Mouse (Mus musculus): Measurements from ENCODE around the gene Kcnk3. TPM values are rescaled to one million over a fixed set of nuclear protein-coding genes. Genes with fewer than 3 reads are reported as not detected.
A peak's percentile ranks its signal among the peaks of the same experiment; 100 is the strongest.

Gene Kcnk3
- polyA plus RNA-seq (2014; fragmentation: Nextera tagmentation; extraction: Ambion mirVana): 13.0 and 13.5 TPM in 2 replicates

GRCm38 (mm10) chr5:30587681-30588300, at the start of gene Kcnk3:
Gene Kcnk3 (plus strand): TSS chr5:30588170.
- Histone ChIP-seq H3K9me3 (ENCODE audit: control insufficient read depth, low read depth, low read length) (no peaks in the 10 kb centered on the region), H3K9ac (replicated peaks; ENCODE audit: low read depth, low read length) (peak within 1 kb of the TSS; percentile 46), H3K4me1 (ENCODE audit: control insufficient read depth, insufficient read depth, low read length) (no peaks in the 10 kb centered on the region; the same call in 1 of the 2 replicates), H3K27me3 (ENCODE audit: control insufficient read depth, insufficient read depth, low read length) (peaks cover 9% of the 10 kb centered on the region), H3K4me2 (replicated peaks; ENCODE audit: low read depth, low read length) (peak within 1 kb of the TSS; percentile 87), H3K36me3 (ENCODE audit: control insufficient read depth, insufficient read depth, low read length) (no peaks in the 10 kb centered on the region), H3K4me3 (ENCODE audit: low read depth, low read length) (peak within 1 kb of the TSS; percentile 47), H3K27ac (ENCODE audit: low read length) (no peak within 1 kb of the TSS)
- peak; percentile 68; the same call in 1 of the 2 replicates for ATAC-seq (ENCODE audit: insufficient number of reproducible peaks, insufficient read depth, low FRiP score, low read depth)
- WGBS: 2% methylated on average over 16 of the region's 54 CpGs

GRCm38 (mm10) chr5:30545698-30546097, 42.3 kb upstream of the Kcnk3 start, which contains the start of gene Cib4:
Gene Cib4 (minus strand): TSS chr5:30545836.
- Histone ChIP-seq H3K4me3 (ENCODE audit: low read depth, low read length) (no peak within 1 kb of the TSS), H3K4me2 (replicated peaks; ENCODE audit: low read depth, low read length) (no peak within 1 kb of the TSS), H3K9me3 (ENCODE audit: control insufficient read depth, low read depth, low read length) (no peaks in the 10 kb centered on the region), H3K9ac (replicated peaks; ENCODE audit: low read depth, low read length) (no peak within 1 kb of the TSS), H3K27me3 (ENCODE audit: control insufficient read depth, insufficient read depth, low read length) (no peaks in the 10 kb centered on the region), H3K27ac (ENCODE audit: low read length) (no peak within 1 kb of the TSS), H3K36me3 (ENCODE audit: control insufficient read depth, insufficient read depth, low read length) (no peaks in the 10 kb centered on the region), H3K4me1 (ENCODE audit: control insufficient read depth, insufficient read depth, low read length) (no peaks in the 10 kb centered on the region)
- 37% methylated on average over 2 of the region's 2 CpGs for WGBS
- no peak for ATAC-seq (ENCODE audit: insufficient number of reproducible peaks, insufficient read depth, low FRiP score, low read depth)

- Histone ChIP-seq H3K4me1 (ENCODE audit: control insufficient read depth, insufficient read depth, low read length) (no peaks in the 10 kb centered on the region), H3K4me2 (replicated peaks; ENCODE audit: low read depth, low read length) (no peak overlapping the region), H3K9ac (replicated peaks; ENCODE audit: low read depth, low read length) (no peak overlapping the region), H3K36me3 (ENCODE audit: control insufficient read depth, insufficient read depth, low read length) (no peaks in the 10 kb centered on the region), H3K4me3 (ENCODE audit: low read depth, low read length) (no peak overlapping the region), H3K27me3 (ENCODE audit: control insufficient read depth, insufficient read depth, low read length) (no peaks in the 10 kb centered on the region), H3K27ac (ENCODE audit: low read length) (no peak overlapping the region), H3K9me3 (ENCODE audit: control insufficient read depth, low read depth, low read length) (no peaks in the 10 kb centered on the region)
- 61% methylated on average over 2 of the region's 2 CpGs for WGBS
- no peak for ATAC-seq (ENCODE audit: insufficient number of reproducible peaks, insufficient read depth, low FRiP score, low read depth)
These were observed 39.3 kb upstream of the Kcnk3 start for GRCm38 (mm10) chr5:30548681-30549080.

- Histone ChIP-seq H3K4me2 (replicated peaks; ENCODE audit: low read depth, low read length) (no peak overlapping the region), H3K27ac (ENCODE audit: low read length) (no peak overlapping the region), H3K4me1 (ENCODE audit: control insufficient read depth, insufficient read depth, low read length) (no peaks in the 10 kb centered on the region), H3K9ac (replicated peaks; ENCODE audit: low read depth, low read length) (no peak overlapping the region), H3K4me3 (ENCODE audit: low read depth, low read length) (no peak overlapping the region), H3K27me3 (ENCODE audit: control insufficient read depth, insufficient read depth, low read length) (no peaks in the 10 kb centered on the region), H3K9me3 (ENCODE audit: control insufficient read depth, low read depth, low read length) (no peaks in the 10 kb centered on the region), H3K36me3 (ENCODE audit: control insufficient read depth, insufficient read depth, low read length) (no peaks in the 10 kb centered on the region)
- WGBS: 58% methylated on average over 9 of the region's 9 CpGs
- ATAC-seq (ENCODE audit: insufficient number of reproducible peaks, insufficient read depth, low FRiP score, low read depth): 0 out of 2 replicates have a peak, but pooled peaks have one; percentile 33
These were observed 37.5 kb upstream of the Kcnk3 start for GRCm38 (mm10) chr5:30550334-30551021.

GRCm38 (mm10) chr5:30551022-30551638, 36.8 kb upstream of the Kcnk3 start:
- ATAC-seq (ENCODE audit: insufficient number of reproducible peaks, insufficient read depth, low FRiP score, low read depth): no peak
- H3K27me3 ChIP-seq (ENCODE audit: control insufficient read depth, insufficient read depth, low read length): no peaks in the 10 kb centered on the region
- no peaks in the 10 kb centered on the region for H3K4me1 ChIP-seq (ENCODE audit: control insufficient read depth, insufficient read depth, low read length)
- H3K4me3 ChIP-seq (ENCODE audit: low read depth, low read length): no peak overlapping the region
- no peak overlapping the region for H3K4me2 ChIP-seq (replicated peaks; ENCODE audit: low read depth, low read length)
- H3K36me3 ChIP-seq (ENCODE audit: control insufficient read depth, insufficient read depth, low read length): no peaks in the 10 kb centered on the region
- no peak overlapping the region for H3K27ac ChIP-seq (ENCODE audit: low read length)
- no peaks in the 10 kb centered on the region for H3K9me3 ChIP-seq (ENCODE audit: control insufficient read depth, low read depth, low read length)
- H3K9ac ChIP-seq (replicated peaks; ENCODE audit: low read depth, low read length): no peak overlapping the region
- WGBS: 85% methylated on average over 8 of the region's 8 CpGs

- Histone ChIP-seq H3K4me1 (ENCODE audit: control insufficient read depth, insufficient read depth, low read length) (0 out of 2 replicates have a peak, but pooled peaks cover 6% of the 10 kb centered on the region), H3K36me3 (ENCODE audit: control insufficient read depth, insufficient read depth, low read length) (no peaks in the 10 kb centered on the region), H3K9ac (replicated peaks; ENCODE audit: low read depth, low read length) (no peak overlapping the region), H3K4me2 (replicated peaks; ENCODE audit: low read depth, low read length) (no peak overlapping the region), H3K4me3 (ENCODE audit: low read depth, low read length) (no peak overlapping the region), H3K27me3 (ENCODE audit: control insufficient read depth, insufficient read depth, low read length) (no peaks in the 10 kb centered on the region), H3K27ac (ENCODE audit: low read length) (no peak overlapping the region), H3K9me3 (ENCODE audit: control insufficient read depth, low read depth, low read length) (no peaks in the 10 kb centered on the region)
- ATAC-seq (ENCODE audit: insufficient number of reproducible peaks, insufficient read depth, low FRiP score, low read depth): no peak
- 88% methylated on average over 6 of the region's 6 CpGs for WGBS
These were observed 36.0 kb upstream of the Kcnk3 start for GRCm38 (mm10) chr5:30552006-30552405.

- Histone ChIP-seq H3K9ac (replicated peaks; ENCODE audit: low read depth, low read length) (no peak overlapping the region), H3K27me3 (ENCODE audit: control insufficient read depth, insufficient read depth, low read length) (no peaks in the 10 kb centered on the region), H3K4me1 (ENCODE audit: control insufficient read depth, insufficient read depth, low read length) (0 out of 2 replicates have a peak, but pooled peaks cover 9% of the 10 kb centered on the region), H3K4me2 (replicated peaks; ENCODE audit: low read depth, low read length) (no peak overlapping the region), H3K9me3 (ENCODE audit: control insufficient read depth, low read depth, low read length) (no peaks in the 10 kb centered on the region), H3K36me3 (ENCODE audit: control insufficient read depth, insufficient read depth, low read length) (no peaks in the 10 kb centered on the region), H3K4me3 (ENCODE audit: low read depth, low read length) (no peak overlapping the region), H3K27ac (ENCODE audit: low read length) (no peak overlapping the region)
- ATAC-seq (ENCODE audit: insufficient number of reproducible peaks, insufficient read depth, low FRiP score, low read depth): no peak
- 94% methylated on average over 13 of the region's 13 CpGs for WGBS
These were observed 34.0 kb upstream of the Kcnk3 start for GRCm38 (mm10) chr5:30553936-30554335.

GRCm38 (mm10) chr5:30554981-30555380, 33.0 kb upstream of the Kcnk3 start:
- no peak overlapping the region for H3K4me3 ChIP-seq (ENCODE audit: low read depth, low read length)
- H3K4me2 ChIP-seq (replicated peaks; ENCODE audit: low read depth, low read length): no peak overlapping the region
- H3K27me3 ChIP-seq (ENCODE audit: control insufficient read depth, insufficient read depth, low read length): no peaks in the 10 kb centered on the region
- H3K36me3 ChIP-seq (ENCODE audit: control insufficient read depth, insufficient read depth, low read length): no peaks in the 10 kb centered on the region
- no peak overlapping the region for H3K9ac ChIP-seq (replicated peaks; ENCODE audit: low read depth, low read length)
- 69% methylated on average over 8 of the region's 8 CpGs for WGBS
- H3K27ac ChIP-seq (ENCODE audit: low read length): no peak overlapping the region
- H3K4me1 ChIP-seq (ENCODE audit: control insufficient read depth, insufficient read depth, low read length): 0 out of 2 replicates have a peak, but pooled peaks cover 9% of the 10 kb centered on the region
- H3K9me3 ChIP-seq (ENCODE audit: control insufficient read depth, low read depth, low read length): no peaks in the 10 kb centered on the region
- no peak for ATAC-seq (ENCODE audit: insufficient number of reproducible peaks, insufficient read depth, low FRiP score, low read depth)
